Mouse (Mus musculus) kidney, adult 2 months (tissue): ENCODE measurements around the gene Fbxo47.

Experiments
- CTCF ChIP-seq: fragments of 200-500 bp; conservative IDR thresholded peaks from 2 replicates; pipeline ENCODE4 v1.5.1; 2011; ENCODE audit warnings: low read depth, mild to moderate bottlenecking, control low read depth, low read length, moderate library complexity, mixed read lengths; ENCODE audit not compliant: insufficient read depth, insufficient read length
- POLR2A ChIP-seq: fragments of 200-500 bp; IDR thresholded peaks from one replicate; pipeline ENCODE4 v1.6.1; 2011; ENCODE audit warnings: low read depth, low read length, control low read depth

DNA sequence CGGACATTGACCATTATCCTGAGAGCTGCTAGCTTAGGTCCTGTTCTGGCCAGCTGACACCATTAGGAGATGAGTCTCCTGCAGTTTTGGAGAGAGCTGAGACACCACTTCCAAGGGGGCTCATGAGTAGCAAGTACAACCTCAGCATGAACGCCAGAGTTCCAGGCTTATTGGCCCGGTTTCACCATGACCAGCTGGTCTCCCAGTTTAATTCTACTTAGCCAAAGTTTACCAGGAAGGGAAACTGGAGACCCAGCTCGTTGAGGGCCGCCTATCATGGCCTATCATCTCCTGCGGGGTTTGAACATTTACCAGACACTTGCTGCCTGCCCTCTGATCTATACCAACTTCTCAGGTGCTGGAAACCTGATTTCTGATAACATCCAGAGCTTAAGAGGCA, 76.3 kb downstream of the Fbxo47 start:
- no peak for TF ChIP-seq POLR2A
- no peak for TF ChIP-seq CTCF
